Mouse (Mus musculus) ES-Bruce4 (cell line): ENCODE data around the gene Alg2. TPM values are rescaled to one million over a fixed set of nuclear protein-coding genes. Genes with fewer than 3 reads are reported as not detected.
A peak's percentile ranks its signal among the peaks of the same experiment; 100 is the strongest.

Experiments used
- H3K27ac ChIP-seq: 2 replicates; pipeline ENCODE4 v1.5.1; 2012; ENCODE audit warnings: low read length, inconsistent platforms; ENCODE audit not compliant: insufficient read depth
- H3K27me3 ChIP-seq: 2 replicates; pipeline ENCODE4 v1.6.1; 2012; ENCODE audit warnings: mild to moderate bottlenecking, low read length, inconsistent platforms; ENCODE audit not compliant: control insufficient read depth, poor library complexity, insufficient read depth, severe bottlenecking
- H3K36me3 ChIP-seq: 2 replicates; pipeline ENCODE4 v1.6.1; 2012; ENCODE audit warnings: inconsistent platforms, mild to moderate bottlenecking, low read length, moderate library complexity; ENCODE audit not compliant: control insufficient read depth, poor library complexity, insufficient read depth, severe bottlenecking
- H3K4me1 ChIP-seq: one replicate; pipeline ENCODE4 v1.8.1; 2011; ENCODE audit warnings: low read length; ENCODE audit not compliant: control insufficient read depth, insufficient read depth
- H3K4me3 ChIP-seq: 2 replicates; pipeline ENCODE4 v1.5.1; 2011; ENCODE audit warnings: low read depth, mild to moderate bottlenecking, low read length
- H3K9ac ChIP-seq: 2 replicates; pipeline ENCODE4 v1.6.1; 2012; ENCODE audit warnings: low read depth, mild to moderate bottlenecking, inconsistent platforms; ENCODE audit not compliant: poor library complexity, severe bottlenecking
- H3K9me3 ChIP-seq: replicated peaks from 2 replicates; pipeline ENCODE4 v1.6.1; 2012; ENCODE audit warnings: mild to moderate bottlenecking, low read length, inconsistent platforms; ENCODE audit not compliant: control insufficient read depth, poor library complexity, insufficient read depth, severe bottlenecking
- CTCF ChIP-seq: IDR thresholded peaks from one replicate; pipeline ENCODE4 v1.8.1; 2011; ENCODE audit warnings: low read depth, low read length
- EP300 ChIP-seq: IDR thresholded peaks from 2 replicates; pipeline ENCODE4 v1.6.1; 2011; ENCODE audit warnings: low read depth, low read length; ENCODE audit not compliant: insufficient read depth
- POLR2A ChIP-seq: IDR thresholded peaks from one replicate; pipeline ENCODE4 v1.8.1; 2011; ENCODE audit warnings: low read length; ENCODE audit not compliant: insufficient read depth
- polyA plus RNA-seq: library from polyadenylated mRNA; stranded (reverse); fragments of >200 nt; gene quantifications from 2 replicates; pipeline ENCODE4 v1.2.4, GENCODE M21; 2011; ENCODE audit warnings: low read depth; ENCODE audit not compliant: missing spikeins, insufficient read depth, insufficient read length

Alg2 gene
- polyA plus RNA-seq, 1 experiment: 14.1 TPM

- no peak overlapping the region for H3K4me3 ChIP-seq
- TF ChIP-seq CTCF (peak; percentile 48), EP300 (no peak)
- no peaks in the 10 kb centered on the region for H3K9me3 ChIP-seq
- no peaks in the 10 kb centered on the region for H3K4me1 ChIP-seq
- H3K27ac ChIP-seq: no peak overlapping the region
- no peak overlapping the region for H3K9ac ChIP-seq
- no peaks in the 10 kb centered on the region for H3K27me3 ChIP-seq
- H3K36me3 ChIP-seq: no peaks in the 10 kb centered on the region
Measured at GRCm38 (mm10) chr4:47502546-47502971, 28.4 kb upstream of the Alg2 start.

- Histone ChIP-seq H3K36me3 (no peaks in the 10 kb centered on the region), H3K4me3 (no peak overlapping the region), H3K27me3 (no peaks in the 10 kb centered on the region), H3K9me3 (no peaks in the 10 kb centered on the region), H3K4me1 (no peaks in the 10 kb centered on the region), H3K9ac (no peak overlapping the region), H3K27ac (no peak overlapping the region)
- no peak for TF ChIP-seq EP300
- TF ChIP-seq POLR2A: no peak
- no peak for TF ChIP-seq CTCF
Measured at GRCm38 (mm10) chr4:47499121-47499545, 25.0 kb upstream of the Alg2 start.

- TF ChIP-seq POLR2A (no peak), CTCF (no peak), EP300 (no peak)
- Histone ChIP-seq H3K9me3 (no peaks in the 10 kb centered on the region), H3K4me1 (no peaks in the 10 kb centered on the region), H3K27ac (no peak overlapping the region), H3K36me3 (no peaks in the 10 kb centered on the region), H3K9ac (no peak overlapping the region), H3K4me3 (no peak overlapping the region), H3K27me3 (no peaks in the 10 kb centered on the region)
Measured at GRCm38 (mm10) chr4:47497811-47498385, 23.8 kb upstream of the Alg2 start.

GRCm38 (mm10) chr4:47494686-47495085 is 20.6 kb upstream of the Alg2 start:
- Histone ChIP-seq H3K9me3 (no peaks in the 10 kb centered on the region), H3K4me1 (no peaks in the 10 kb centered on the region), H3K36me3 (no peaks in the 10 kb centered on the region), H3K27ac (no peak overlapping the region), H3K9ac (no peak overlapping the region), H3K27me3 (no peaks in the 10 kb centered on the region), H3K4me3 (no peak overlapping the region)
- TF ChIP-seq EP300 (no peak), POLR2A (no peak), CTCF (no peak)

GRCm38 (mm10) chr4:47494137-47494536 is 20.0 kb upstream of the Alg2 start:
- no peaks in the 10 kb centered on the region for H3K27me3 ChIP-seq
- H3K4me3 ChIP-seq: no peak overlapping the region
- H3K36me3 ChIP-seq: no peaks in the 10 kb centered on the region
- no peak overlapping the region for H3K9ac ChIP-seq
- H3K4me1 ChIP-seq: no peaks in the 10 kb centered on the region
- H3K27ac ChIP-seq: no peak overlapping the region
- no peaks in the 10 kb centered on the region for H3K9me3 ChIP-seq
- TF ChIP-seq CTCF (no peak), EP300 (no peak), POLR2A (no peak)

- no peaks in the 10 kb centered on the region for H3K36me3 ChIP-seq
- H3K4me3 ChIP-seq: no peak overlapping the region
- no peaks in the 10 kb centered on the region for H3K4me1 ChIP-seq
- no peaks in the 10 kb centered on the region for H3K27me3 ChIP-seq
- H3K27ac ChIP-seq: no peak overlapping the region
- no peaks in the 10 kb centered on the region for H3K9me3 ChIP-seq
- TF ChIP-seq POLR2A: no peak
- TF ChIP-seq CTCF: no peak
- no peak for TF ChIP-seq EP300
- no peak overlapping the region for H3K9ac ChIP-seq
Measured at GRCm38 (mm10) chr4:47493456-47493855, 19.3 kb upstream of the Alg2 start.
